Mouse (Mus musculus): Measurements from ENCODE around the gene Ssu2.

Ssu2 gene

DNA sequence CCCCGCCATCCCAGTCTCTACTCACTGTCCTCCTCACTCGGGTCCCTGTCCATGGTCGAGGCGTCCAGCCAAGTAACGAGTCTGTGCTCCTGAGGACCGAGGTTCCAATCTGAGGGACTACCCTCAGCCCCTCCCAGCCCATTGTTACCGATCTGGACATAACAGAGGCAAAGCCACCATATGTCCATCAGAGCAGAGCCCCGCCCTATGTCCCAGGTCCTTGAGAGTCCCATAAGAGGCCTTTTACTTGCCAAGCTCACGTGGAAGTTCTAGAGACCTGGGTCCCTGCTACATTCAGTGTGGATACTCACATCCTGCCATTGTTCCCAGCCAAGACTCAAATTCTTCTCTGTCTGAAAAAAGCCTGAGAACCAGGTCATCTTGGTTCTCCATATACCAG, at the start of gene Ssu2:
Ssu2 (minus strand) TSS at position 77 of the 400 bp plus-strand sequence.
- no peak for DNase-seq (ENCODE audit: low read depth)

DNA sequence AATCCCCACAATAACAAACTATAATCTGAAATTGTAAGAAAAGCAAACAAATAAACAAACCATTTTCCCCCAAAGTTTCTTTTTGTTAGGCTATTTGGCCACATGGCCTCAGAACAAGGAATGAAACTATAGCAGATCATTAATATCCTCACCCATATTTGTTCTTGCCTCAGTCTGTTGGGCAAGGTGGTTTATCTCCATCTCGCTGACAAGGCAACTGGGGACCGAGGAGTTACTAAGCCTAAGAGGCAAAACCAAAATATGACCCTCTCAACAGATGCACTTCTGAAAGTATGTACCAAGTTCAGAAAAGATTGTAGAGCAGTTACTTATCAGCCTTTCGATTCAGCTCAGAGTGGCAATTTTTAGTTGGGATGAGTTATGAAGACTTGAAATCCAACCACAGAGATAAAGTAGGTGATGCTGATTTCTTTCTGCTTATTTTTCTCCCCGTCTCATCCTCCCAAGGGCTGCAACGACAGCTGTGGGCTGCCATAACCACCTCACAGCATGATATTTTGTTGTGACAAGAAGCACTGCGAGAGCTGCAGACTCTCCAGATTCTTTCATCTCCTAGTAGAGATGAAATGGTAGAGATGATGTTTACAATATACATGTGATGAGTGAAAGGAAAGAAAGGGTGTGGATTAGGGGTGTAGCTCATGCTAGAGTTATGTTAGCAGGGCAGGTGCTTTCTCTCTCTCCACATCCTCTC, 38.4 kb upstream of the Ssu2 start:
- DNase-seq (ENCODE audit: low read depth) = no peak

DNA sequence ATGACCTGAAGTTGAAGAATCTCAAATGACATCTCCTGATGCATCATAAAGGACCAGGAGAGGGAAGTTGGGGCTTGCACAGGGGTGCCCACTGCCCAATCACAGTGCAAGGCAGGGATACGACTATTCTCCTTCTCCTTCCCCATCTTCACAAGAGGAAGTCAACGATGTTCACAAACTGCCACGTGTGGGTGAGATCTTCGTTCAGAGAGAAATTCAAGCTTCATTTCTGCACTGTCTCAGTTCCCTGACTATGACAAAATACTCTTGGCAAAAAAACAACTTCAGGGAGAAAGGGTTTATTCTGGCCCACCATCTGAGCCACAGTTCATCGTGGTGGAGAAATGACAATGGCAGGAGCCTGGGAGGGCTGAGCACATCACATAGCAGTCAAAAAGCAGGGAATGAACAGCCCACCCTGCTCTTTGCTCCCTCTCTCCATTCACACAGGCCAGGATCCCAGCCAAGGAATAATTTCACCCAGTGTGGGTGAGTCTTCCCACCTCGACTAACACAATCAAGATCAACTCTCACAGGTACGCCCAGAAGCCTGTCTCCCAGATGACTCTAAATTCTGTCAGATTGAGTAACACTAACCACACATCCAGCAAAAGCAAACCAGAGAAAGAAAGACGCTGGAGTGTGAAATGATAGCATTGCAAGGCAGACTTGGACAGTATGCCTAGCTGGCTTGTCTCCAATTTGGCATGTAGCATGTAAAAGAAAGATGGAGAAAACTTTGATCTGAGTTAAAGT, 36.1 kb upstream of the Ssu2 start:
- no peak for DNase-seq (ENCODE audit: low read depth)

DNA sequence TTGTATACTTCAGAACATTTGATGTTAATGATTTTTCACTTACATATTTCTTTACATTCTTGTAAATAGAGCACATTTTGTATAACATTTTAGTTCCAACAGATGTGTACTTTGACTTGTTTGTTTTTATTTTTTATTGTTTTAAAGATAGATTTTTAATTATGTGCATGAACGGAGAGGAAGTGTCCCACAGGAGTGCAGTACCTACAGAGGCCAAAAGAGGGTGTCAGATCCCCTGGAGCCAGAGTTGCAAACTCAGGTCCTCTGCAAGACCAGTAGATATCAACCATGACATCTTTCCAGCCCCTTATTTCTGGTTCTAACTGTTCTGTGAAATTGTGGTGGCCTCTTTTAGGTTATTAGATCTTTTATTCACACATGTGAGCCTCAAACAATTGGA, 33.1 kb upstream of the Ssu2 start:
- DNase-seq (ENCODE audit: low read depth) = no peak

DNA sequence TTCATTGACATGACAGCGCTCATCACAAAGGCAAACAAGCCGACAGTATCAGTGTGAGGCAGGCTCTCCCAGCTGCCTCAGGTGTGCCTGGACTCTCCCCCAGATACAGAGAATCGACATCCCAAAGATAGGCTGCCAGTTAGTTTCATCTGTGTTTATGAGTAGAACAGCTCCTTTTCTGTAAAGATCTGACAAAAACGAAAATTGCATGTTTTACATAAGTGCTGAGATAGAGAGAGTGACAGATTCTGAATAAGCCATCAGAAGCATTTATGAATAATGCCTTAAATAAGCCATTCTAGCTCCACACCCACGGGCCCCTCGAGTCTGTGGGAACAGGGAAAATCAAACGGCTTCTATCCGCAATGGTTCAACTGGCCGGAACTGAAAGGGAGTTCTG, 31.5 kb upstream of the Ssu2 start:
- DNase-seq (ENCODE audit: low read depth) = no peak

DNA sequence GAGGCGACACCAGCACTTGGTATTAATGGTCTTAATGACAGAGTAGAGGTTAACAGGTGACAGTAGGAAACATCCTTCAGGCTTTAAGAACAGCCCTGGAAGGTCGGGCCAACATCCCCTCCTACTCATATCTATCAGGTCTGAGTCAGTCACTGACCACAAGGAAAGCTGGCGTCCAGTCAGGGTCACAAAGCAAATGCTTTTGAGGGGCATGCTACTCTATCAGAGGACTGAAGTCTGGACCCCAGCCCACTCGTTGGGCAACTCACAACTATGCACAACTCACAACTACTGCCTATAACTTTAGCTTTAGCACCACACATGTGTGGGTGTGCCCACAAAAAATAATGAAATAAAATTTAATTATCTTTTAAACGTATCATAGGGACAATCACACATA, 16.3 kb upstream of the Ssu2 start:
- DNase-seq (ENCODE audit: low read depth) = no peak

DNA sequence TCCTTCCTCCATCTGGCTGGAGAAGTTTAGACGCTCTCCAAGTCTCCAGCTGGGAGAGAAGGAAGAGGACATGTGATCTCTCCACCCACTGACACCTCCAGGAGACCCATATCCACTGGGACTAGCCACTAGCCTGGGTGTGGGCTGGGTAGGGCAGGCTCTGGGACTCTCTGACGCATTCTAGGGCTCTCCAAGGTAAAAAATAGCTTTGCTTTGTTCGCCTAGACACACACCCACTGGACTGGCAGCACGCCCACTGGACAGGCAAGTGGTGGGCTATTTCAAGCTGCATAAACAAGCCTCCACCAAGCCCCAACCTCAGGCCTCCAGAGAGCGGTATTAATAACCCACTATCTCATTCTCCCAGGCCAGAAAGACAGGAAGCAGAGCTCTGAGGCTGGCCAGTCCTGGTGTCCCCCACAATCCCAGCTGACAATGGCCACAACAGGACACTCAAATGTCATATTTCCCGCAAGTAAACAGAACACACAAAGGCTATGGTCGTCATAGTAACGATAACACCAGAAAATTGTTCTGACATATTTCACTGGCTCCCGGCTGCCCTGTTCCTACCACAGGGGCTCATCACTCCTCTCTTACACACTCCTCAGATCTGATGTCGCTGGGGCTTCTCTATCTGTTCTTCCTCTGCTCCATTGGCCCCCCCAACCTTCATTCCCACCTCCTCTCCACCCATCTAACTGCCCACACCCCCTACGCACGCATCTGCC, 14.3 kb upstream of the Ssu2 start:
- DNase-seq (ENCODE audit: low read depth) = no peak

DNA sequence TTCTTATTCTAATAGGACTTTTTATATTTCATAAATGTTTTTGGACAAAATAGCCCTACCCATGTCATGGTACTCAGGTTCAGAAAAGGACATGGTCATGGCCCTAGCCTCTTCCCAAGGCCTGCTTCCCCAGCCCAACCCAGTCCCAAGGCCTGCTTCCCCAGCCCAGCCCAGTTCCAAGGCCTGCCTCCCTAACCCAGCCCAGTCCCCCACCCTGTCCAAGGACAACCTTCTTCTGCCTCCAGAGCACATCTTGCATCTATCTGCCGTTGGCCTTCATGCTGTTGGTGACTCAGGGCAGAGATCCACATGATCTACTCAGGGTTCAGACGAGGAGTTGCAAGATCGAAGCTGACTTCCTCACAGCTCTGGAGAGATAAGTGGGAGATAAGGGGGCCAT, 9.5 kb upstream of the Ssu2 start:
- DNase-seq (ENCODE audit: low read depth) = no peak

DNA sequence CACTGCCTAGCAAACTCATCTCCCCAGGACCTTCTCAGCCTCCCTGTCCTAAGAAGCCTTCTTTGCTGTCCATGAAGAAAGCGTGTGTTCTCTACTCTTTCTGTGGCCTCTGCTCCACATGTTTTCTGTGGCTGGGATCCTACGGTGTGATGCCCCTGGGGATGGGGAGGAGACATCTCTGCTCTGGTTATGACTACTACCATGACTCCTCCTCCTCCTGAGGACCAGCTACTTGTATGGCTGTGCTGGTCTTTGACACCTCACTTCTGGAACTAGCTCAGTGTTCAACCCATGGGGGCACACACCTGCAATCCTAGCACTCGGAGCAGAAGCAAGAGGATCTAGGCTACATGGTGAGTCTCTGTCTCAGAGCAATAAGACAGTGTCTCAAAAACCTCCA, 8.5 kb upstream of the Ssu2 start:
- DNase-seq (ENCODE audit: low read depth) = no peak

DNA sequence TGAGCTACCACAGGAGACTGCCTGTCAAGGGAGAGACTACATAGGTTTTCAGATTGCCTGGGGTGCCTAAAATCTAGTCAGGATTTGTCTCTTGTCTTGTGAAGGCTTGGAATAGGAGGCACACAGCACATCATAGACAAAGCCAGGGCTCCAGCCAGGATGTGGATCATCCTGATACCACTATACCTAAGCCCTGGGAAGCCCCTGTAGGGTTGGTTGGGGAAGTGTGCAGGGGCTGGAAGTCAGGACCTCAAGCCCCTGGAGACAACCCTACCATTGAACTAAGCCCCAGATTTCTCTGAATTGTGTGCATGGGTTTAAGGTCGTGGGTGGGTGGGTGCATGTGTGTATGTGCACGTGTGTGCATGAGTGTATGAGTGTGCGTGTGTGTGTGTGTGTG, 562 bp upstream of the Ssu2 start:
- no peak for DNase-seq (ENCODE audit: low read depth)

DNA sequence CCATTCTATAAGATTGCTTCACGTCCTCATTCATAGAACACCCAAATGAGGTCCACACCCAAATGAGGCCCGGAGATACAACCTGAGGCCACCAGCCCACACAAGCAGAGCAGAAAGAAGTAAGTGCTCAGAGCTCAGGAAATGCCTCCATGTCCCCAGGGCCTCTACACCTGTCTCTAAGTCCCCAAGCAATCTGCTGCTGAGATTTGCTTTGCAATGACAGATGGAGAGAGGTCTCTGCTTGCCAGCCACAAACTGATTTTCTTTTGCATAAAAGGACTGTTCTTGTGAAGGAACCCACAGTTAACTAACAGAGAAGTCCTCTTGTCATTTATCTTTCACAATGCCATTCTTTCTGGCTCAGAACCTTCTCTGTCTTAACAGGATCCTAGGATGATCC, 1.6 kb downstream of the Ssu2 start:
- no peak for DNase-seq (ENCODE audit: low read depth)

DNA sequence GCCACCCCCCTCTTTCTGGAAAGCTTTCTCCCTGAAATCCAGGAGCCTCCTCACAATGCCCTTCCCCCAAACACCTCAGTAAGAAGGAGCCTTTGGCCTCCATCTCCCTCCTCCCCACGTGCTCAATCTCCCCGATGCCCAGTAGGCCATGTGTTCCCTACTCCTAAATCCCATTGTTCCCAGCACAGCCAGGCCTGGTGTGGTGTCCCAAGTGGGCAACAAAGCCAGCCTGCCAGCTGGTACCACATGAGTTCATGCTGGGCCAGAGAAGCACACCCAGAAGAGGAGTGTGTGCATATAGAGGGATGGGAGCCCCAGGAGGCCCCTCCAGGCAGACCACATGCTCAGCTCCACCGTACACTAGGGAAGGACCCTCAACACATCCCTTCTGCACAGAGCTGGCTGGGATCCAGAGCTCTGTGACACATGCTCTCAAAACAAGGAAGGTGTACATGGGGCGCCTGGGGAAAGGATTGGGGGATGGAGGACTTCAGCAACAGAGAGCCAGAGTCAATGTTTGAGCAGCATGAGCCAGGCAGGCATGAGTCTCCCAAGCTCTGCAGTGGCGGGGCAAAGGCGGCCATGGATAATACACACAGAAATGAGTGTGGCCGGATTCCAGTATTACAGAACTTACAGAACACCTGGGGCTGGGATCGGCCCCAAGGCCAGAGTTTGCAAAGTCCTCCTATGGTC, 4.7 kb downstream of the Ssu2 start:
- DNase-seq (ENCODE audit: low read depth) = no peak

DNA sequence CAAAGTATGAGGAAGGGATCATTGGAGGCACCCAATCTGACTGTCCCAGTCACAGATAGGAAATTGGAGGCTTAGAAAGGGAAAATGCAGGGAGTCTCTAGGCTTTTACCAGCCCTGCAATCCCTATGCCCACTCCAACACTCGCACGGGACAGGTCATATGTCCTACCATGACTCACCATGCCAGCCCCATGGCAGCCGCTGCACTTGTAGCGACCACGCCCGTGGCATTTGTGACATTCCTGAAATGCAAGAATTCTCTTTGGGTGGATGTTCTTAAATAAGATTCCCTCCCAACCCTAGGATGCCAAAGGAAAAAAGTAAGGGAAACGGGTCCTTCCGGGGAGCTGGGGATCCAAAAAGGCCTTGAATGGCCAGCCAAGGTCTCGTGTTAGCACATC, 8.8 kb downstream of the Ssu2 start:
- DNase-seq (ENCODE audit: low read depth) = no peak

DNA sequence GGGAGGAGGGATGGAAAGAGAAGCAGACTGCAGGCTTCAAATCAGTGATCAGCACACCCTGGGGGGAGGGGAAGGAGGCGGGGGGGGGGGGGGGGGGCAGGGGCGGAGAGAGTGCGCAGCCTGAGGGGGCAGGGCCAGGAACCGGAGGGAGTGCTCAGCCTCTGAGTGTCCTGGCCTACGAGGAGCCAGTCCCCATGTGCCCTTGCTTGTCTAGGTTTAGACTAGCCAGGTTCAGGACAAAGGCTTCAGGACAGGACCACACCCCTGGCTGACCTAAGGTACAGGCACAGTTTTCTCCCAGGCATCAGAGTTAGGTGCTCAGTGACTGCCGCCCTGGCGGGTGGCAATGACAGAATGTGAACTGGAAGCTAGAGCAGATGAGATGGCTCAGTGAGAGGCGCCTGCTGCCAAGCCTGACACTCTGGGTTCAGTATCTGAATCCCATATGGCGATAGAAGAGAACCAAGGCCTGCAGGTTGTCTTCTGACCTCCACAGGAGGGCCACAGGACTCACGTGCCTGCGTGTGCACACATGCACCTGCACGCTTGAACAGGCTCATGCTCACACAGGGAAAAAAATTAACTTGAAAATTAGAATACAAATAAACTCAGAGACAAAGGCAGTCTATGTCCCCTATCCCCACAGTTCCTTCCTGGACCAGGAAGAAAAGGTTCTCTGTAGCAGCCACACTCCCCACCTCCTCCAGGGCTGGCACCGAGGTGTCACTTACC, 12.0 kb downstream of the Ssu2 start:
- no peak for DNase-seq (ENCODE audit: low read depth)

DNA sequence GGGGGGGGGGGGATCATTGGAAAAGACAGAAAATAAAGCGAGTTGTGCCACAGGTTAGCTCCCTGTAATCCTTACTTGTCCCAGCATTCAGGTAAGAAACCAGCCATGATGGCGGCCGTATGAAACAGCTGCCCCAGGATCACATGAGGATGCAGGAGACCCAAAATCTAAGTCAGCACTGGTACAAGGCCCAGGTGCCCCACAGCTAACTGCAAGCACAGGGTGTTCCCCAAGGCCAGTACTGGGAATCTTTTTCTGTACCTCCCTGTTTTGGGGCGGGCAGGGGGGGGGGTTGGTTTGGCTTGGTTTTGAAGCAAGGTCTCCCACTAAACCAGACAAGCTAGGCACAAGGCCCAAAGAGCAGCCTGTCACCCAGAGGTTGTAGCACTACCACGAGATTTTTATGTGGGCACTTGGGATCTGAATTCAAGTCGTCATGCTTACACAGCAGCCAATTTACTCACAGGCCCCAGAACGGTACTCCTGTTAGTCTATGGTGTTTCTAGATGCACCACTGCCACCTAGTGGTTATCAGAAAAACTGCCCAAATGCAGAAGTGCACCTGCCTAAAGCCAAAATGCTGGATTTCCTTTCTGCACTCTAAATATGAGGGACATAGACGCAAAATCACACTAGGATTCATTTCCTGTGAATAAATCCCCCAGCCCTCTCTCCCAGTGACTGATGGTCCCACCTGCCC, 13.8 kb downstream of the Ssu2 start:
- peak; percentile 22 for DNase-seq (ENCODE audit: low read depth)

DNA sequence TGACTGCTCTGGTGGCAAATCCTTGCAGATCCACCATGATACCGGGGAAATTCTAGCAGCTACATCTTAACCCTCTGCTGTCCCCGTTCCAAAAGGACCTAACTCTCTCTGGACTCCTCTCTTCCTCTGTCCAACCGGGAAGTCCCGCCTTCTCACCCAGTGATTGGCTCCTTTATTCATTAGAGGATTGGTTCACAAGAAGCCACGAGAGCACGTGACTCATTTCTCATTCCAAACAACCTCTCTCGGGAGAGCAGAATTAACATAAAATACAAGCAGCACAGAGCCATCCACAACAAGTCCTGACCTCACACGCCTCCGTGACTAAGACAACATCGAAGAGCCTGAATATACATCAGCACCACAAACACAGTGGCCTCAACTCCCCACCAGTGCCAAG, 22.5 kb downstream of the Ssu2 start:
- no peak for DNase-seq (ENCODE audit: low read depth)

DNA sequence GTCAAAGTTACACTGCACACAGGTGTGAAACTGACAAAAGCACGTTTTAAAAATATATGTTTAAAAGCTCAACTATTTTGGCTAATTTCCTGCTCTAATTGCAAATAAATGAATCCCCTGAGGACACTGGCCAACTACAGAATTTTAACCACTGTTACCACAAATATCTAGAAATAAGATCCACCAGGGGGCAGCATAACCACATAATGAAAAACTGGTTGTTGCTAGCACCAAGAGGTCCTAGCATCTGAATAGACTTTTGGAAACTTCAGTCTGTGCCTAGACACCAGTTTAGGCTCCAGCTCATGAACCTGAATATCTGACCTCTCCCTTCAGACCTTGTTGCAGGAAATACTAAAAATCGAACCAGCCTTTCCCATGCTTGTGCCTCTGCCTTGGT, 23.2 kb downstream of the Ssu2 start:
- peak; percentile 28 for DNase-seq (ENCODE audit: low read depth)

DNA sequence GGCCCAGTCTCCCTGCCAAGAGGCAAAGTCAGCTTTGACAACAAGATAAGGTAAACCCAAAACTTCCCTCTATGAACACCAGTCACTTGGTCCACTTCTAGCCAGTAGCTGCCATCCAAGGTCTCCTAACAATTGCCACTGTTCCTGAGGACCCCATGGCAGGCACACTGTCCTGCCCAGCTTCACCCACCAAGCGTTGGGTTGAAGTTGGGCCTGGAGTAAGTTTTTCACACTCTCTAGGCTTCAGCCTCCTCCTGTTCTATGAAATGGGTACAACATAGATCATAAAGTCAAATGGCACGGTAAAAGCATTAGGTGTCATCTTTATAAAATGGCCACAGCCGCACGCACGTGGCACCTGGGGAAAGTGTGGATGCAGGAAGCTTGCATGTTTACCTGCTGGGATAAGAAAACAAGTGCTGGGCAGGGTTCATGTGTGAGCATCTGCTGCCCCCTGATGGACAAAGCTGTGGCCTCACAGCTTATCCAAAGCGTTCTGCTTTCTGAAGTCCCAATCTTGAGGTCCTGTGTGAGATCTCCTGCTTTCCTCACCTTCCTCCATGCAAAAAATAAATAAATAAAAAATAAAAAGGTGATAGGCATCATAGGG, 25.4 kb downstream of the Ssu2 start:
- DNase-seq (ENCODE audit: low read depth) = peak; percentile 9

DNA sequence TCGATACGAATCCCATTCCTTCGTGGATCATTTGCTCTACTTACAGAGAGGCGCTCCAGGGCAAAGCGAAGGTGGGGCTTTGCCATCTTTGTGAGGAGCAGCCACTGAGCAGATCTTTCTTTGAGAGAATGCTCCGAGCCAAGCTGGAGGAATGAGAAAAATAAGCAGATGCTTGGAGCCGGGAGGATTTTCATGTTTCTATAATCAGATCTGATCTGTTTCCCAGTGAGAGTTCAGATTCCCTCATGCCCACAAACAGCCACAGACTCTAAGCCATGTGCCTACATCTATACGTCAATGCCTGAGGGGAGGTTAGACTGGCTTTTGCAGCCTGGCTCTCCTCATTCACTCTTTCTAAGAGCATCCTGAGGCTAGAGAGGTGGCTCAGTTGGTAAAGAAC, 27.1 kb downstream of the Ssu2 start:
- DNase-seq (ENCODE audit: low read depth) = no peak

DNA sequence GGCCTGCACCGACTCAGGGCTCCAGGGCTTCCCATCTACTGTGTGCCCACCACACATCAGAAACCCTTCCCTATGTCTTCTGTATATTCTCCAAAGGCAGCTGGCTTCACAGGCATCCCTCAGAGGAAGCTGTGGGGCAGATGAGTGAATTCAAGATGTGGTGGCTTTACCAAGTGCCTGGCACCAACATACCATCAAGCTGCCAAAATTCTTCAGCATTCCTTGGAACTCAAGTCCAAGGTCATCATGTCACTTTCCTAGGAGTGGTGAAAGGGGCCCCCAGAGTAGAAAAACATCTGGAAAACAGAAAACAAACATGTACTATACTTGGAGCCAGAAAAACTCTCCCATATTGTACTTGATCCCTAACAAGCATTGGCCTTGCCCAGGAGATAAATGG, 28.5 kb downstream of the Ssu2 start:
- no peak for DNase-seq (ENCODE audit: low read depth)

DNA sequence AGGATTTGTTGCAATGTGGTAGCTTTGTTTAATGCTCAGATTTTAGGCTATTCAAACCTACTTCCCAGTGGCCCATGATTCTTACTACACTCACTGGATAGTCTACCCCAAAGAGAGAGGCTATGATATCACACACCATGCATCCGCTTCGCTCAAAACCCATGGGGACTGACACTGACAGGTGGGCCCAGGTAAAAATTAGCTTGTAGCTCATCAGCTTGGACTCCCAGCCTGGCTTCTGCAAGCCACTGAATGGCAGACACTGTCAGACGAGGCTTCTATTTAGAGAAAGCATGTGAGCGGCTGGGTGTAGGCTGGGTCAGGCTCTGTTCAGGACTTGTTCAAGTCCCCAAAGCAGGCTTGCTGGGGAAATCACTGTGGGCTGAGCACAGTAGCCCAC, 37.4 kb downstream of the Ssu2 start:
- no peak for DNase-seq (ENCODE audit: low read depth)
